Mouse (Mus musculus) MEL-GATA-1-ER (cell line): ENCODE measurements at regions not wholly inside any gene's neighbourhood (a gene's known extent, or its start where the extent isn't known, plus 50 kb on each side); places are given as distances from the start of the nearest gene placed in this dataset.

ENCODE experiments used
- DNase-seq: peaks from one replicate; pipeline ENCODE4 v3.0.0-alpha.2; 2012; ENCODE audit warnings: low read depth; ENCODE audit errors: extremely low read depth

GRCm38 (mm10) chr15:24743240-24743639 lies 670.3 kb downstream of the Basp1 start:
- DNase-seq, result no peak

GRCm38 (mm10) chr15:24725170-24725569 lies 688.4 kb downstream of the Basp1 start:
- no peak for DNase-seq

- DNase-seq, result no peak
Observed at GRCm38 (mm10) chr15:24724664-24725063, 688.9 kb downstream of the Basp1 start.

- no peak for DNase-seq
Observed at GRCm38 (mm10) chr15:24720346-24720745, 693.2 kb downstream of the Basp1 start.

GRCm38 (mm10) chr15:24682167-24682566 lies 731.4 kb downstream of the Basp1 start:
- no peak for DNase-seq

- DNase-seq, result no peak
Observed at GRCm38 (mm10) chr15:24648938-24649337, 764.6 kb downstream of the Basp1 start.

- DNase-seq, result no peak
Observed at GRCm38 (mm10) chr15:24635620-24636019, 777.9 kb downstream of the Basp1 start.

GRCm38 (mm10) chr15:24596242-24596641 lies 817.3 kb downstream of the Basp1 start:
- peak; percentile 1 for DNase-seq

GRCm38 (mm10) chr15:24588943-24589342 lies 824.6 kb downstream of the Basp1 start:
- DNase-seq, result peak; percentile 44

- no peak for DNase-seq
Observed at GRCm38 (mm10) chr15:24566981-24567380, 846.6 kb downstream of the Basp1 start.

- DNase-seq, result no peak
Observed at GRCm38 (mm10) chr15:24556806-24557205, 856.8 kb downstream of the Basp1 start.

- DNase-seq, result no peak
Observed at GRCm38 (mm10) chr15:24550108-24550507, 863.5 kb downstream of the Basp1 start.

- no peak for DNase-seq
Observed at GRCm38 (mm10) chr15:24530065-24530464, 883.5 kb downstream of the Basp1 start.

GRCm38 (mm10) chr15:24527379-24527778 lies 886.2 kb downstream of the Basp1 start:
- no peak for DNase-seq

GRCm38 (mm10) chr15:24513926-24514325 lies 899.6 kb downstream of the Basp1 start:
- no peak for DNase-seq

GRCm38 (mm10) chr15:24501907-24502559 lies 911.5 kb downstream of the Basp1 start:
- no peak for DNase-seq

GRCm38 (mm10) chr15:24486235-24486634 lies 927.3 kb downstream of the Basp1 start:
- DNase-seq, result peak; percentile 2

- no peak for DNase-seq
Observed at GRCm38 (mm10) chr15:24468239-24468638, 945.3 kb downstream of the Basp1 start.

- DNase-seq, result no peak
Observed at GRCm38 (mm10) chr15:24457726-24458125, 955.8 kb downstream of the Basp1 start.

GRCm38 (mm10) chr15:24433083-24433482 lies 980.5 kb downstream of the Basp1 start:
- DNase-seq, result peak; percentile 18

- DNase-seq, result no peak
Observed at GRCm38 (mm10) chr15:24429154-24429553, 984.4 kb downstream of the Basp1 start.

GRCm38 (mm10) chr15:24422333-24422942 lies 991.1 kb downstream of the Basp1 start:
- DNase-seq, result no peak

GRCm38 (mm10) chr15:24419736-24420135 lies 993.8 kb downstream of the Basp1 start:
- no peak for DNase-seq
